Mouse (Mus musculus) megakaryocyte, embryonic 14.5 days (primary cell): ENCODE data around the gene Mgarp.

Experiments used
- FLI1 ChIP-seq: IDR thresholded peaks from 2 replicates; pipeline ENCODE4 v1.6.1; 2012; ENCODE audit warnings: low read length, inconsistent platforms, mixed read lengths
- GATA1 ChIP-seq: IDR thresholded peaks from 3 replicates; pipeline ENCODE4 v1.6.1; 2012; ENCODE audit warnings: mixed read lengths, low read length, inconsistent platforms, borderline replicate concordance

DNA sequence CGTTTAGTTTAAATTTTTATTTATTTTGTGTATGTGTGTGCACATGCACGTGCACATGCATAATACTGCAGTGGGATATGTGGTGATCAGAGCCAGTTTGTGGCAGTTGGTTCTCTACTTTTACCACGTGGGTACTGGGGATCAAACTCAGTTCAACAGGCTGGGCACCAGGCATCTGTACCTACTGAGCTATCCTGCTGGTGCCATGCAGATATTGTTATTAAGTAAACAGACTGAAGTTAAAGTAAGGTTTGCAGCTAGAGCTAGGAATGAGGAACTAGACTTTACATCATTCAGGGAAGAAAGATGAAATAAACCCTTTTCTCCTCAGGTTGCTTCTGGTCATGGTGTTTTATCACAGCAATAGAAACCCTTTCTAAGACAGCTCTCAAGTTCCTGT is 25.4 kb upstream of the Mgarp start:
- TF ChIP-seq GATA1 (no peak), FLI1 (no peak)
